In genomic region chr19:19122324-19122723, GRCm38 (mm10) we compare ENCODE assay signal across 18 mouse cellular contexts. TPM values are rescaled to one million over a fixed set of nuclear protein-coding genes. Genes with fewer than 3 reads are reported as not detected.
A peak's percentile ranks its signal among the peaks of the same experiment; 100 is the strongest.
DNase-seq lines count a peak whose midpoint lies in the region; ATAC-seq and TF ChIP-seq lines count a peak whose summit lies in the region.
"Had no signal": no experiment of that assay in that cellular context is flagged by ENCODE, and none has a peak within 500 bp of the region (broad histone marks: within the 10 kb centered on the region; RNA-seq: fewer than 3 reads in every experiment).

No protein-coding gene starts in this region.

- H3K27ac ChIP-seq in forebrain, postnatal 0 days (ENCODE audit: low read depth, low read length) = no peak overlapping the region
- H3K27ac ChIP-seq in forebrain, embryonic 10.5 days = no peak overlapping the region
- H3K27ac ChIP-seq in left cerebral cortex, adult 2 months = no peak overlapping the region
- no peak overlapping the region for H3K27ac ChIP-seq in kidney, embryonic 15.5 days
- H3K27ac ChIP-seq: embryonic facial prominence, embryonic 12.5 days; hindbrain, embryonic 14.5 days; limb, embryonic 13.5 days; midbrain, embryonic 15.5 days had no signal

- intact Hi-C loops in left cerebral cortex, adult 2 months (cut with DNase I) = no loop called here
- intact Hi-C loops in left cerebral cortex, postnatal 10 days (cut with DNase I) = no loop called here

- 39% methylated on average over 2 of the region's 2 CpGs for WGBS in forebrain, postnatal 0 days
- WGBS in forebrain, embryonic 10.5 days = 52% methylated on average over 2 of the region's 2 CpGs
- WGBS in kidney, embryonic 15.5 days = 42% methylated on average over 2 of the region's 2 CpGs

- no peaks in the 10 kb centered on the region for H3K36me3 ChIP-seq in forebrain, postnatal 0 days (ENCODE audit: insufficient read depth)
- H3K36me3 ChIP-seq in forebrain, embryonic 10.5 days (replicated peaks) = no peaks in the 10 kb centered on the region
- no peaks in the 10 kb centered on the region for H3K36me3 ChIP-seq in E14TG2a.4 (ENCODE audit: insufficient read depth, low read length)
- no peaks in the 10 kb centered on the region for H3K36me3 ChIP-seq in kidney, embryonic 15.5 days
- H3K36me3 ChIP-seq: embryonic facial prominence, embryonic 12.5 days; limb, embryonic 13.5 days; midbrain, embryonic 15.5 days had no signal

- H3K4me3 ChIP-seq in forebrain, postnatal 0 days (ENCODE audit: low read depth, low read length) = no peak overlapping the region
- H3K4me3 ChIP-seq in forebrain, embryonic 10.5 days = no peak overlapping the region
- H3K4me3 ChIP-seq in left cerebral cortex, adult 2 months = no peak overlapping the region
- no peak overlapping the region for H3K4me3 ChIP-seq in E14TG2a.4 (replicated peaks; ENCODE audit: low read length)
- no peak overlapping the region for H3K4me3 ChIP-seq in kidney, embryonic 15.5 days (replicated peaks)
- H3K4me3 ChIP-seq: embryonic facial prominence, embryonic 12.5 days; limb, embryonic 13.5 days; midbrain, embryonic 15.5 days had no signal

- TF ChIP-seq CTCF in forebrain, postnatal 0 days (IDR thresholded peaks at IDR 0.05; ENCODE audit: low read depth) = 0 out of 2 replicates have a peak, but pooled peaks have one; percentile 17
- TF ChIP-seq CTCF in left cerebral cortex, adult 2 months (IDR thresholded peaks at IDR 0.05) = peak; percentile 54
- peak; percentile 23 for TF ChIP-seq CTCF in E14TG2a.4 (conservative IDR thresholded peaks at IDR 0.05; ENCODE audit: low read length)

- H3K9ac ChIP-seq in forebrain, postnatal 0 days = no peak overlapping the region
- H3K9ac ChIP-seq in kidney, embryonic 15.5 days = no peak overlapping the region
- H3K9ac ChIP-seq: embryonic facial prominence, embryonic 12.5 days; hindbrain, embryonic 14.5 days; limb, embryonic 13.5 days; liver, postnatal 0 days; midbrain, embryonic 15.5 days had no signal

- no peaks in the 10 kb centered on the region for H3K9me3 ChIP-seq in forebrain, postnatal 0 days (ENCODE audit: low read length)
- H3K9me3 ChIP-seq in forebrain, embryonic 10.5 days = no peaks in the 10 kb centered on the region
- H3K9me3 ChIP-seq in E14TG2a.4 (ENCODE audit: low read length) = no peaks in the 10 kb centered on the region
- H3K9me3 ChIP-seq in kidney, embryonic 15.5 days (replicated peaks) = no peaks in the 10 kb centered on the region
- H3K9me3 ChIP-seq: embryonic facial prominence, embryonic 12.5 days; limb, embryonic 13.5 days; midbrain, embryonic 15.5 days had no signal

- DNase-seq in forebrain, postnatal 0 days = no peak
- DNase-seq in forebrain, embryonic 10.5 days (ENCODE audit: extremely low spot score, low spot score) = no peak
- no peak for DNase-seq in left cerebral cortex, adult 2 months (ENCODE audit: extremely low spot score in 1 of 2, low spot score in 2 of 2)
- DNase-seq in left cerebral cortex, postnatal 10 days (ENCODE audit: extremely low spot score in 1 of 2, low spot score in 2 of 2) = no peak
- no peak for DNase-seq in layer of hippocampus, postnatal 10 days (ENCODE audit: low spot score in 2 of 2)
- DNase-seq: cerebellum, postnatal 25 days; gastrocnemius, postnatal 25 days; kidney, adult 18-20 months; kidney, postnatal 4 days; liver, postnatal 0 days; thymus, postnatal 4 days had no signal

- no peaks in the 10 kb centered on the region for H3K27me3 ChIP-seq in forebrain, postnatal 0 days (ENCODE audit: insufficient read depth, low read length)
- no peaks in the 10 kb centered on the region for H3K27me3 ChIP-seq in forebrain, embryonic 10.5 days (ENCODE audit: poor library complexity, severe bottlenecking)
- no peaks in the 10 kb centered on the region for H3K27me3 ChIP-seq in E14TG2a.4 (ENCODE audit: insufficient read depth, low read length)
- no peaks in the 10 kb centered on the region for H3K27me3 ChIP-seq in kidney, embryonic 15.5 days
- H3K27me3 ChIP-seq: embryonic facial prominence, embryonic 12.5 days; limb, embryonic 13.5 days; midbrain, embryonic 15.5 days had no signal

- no peaks in the 10 kb centered on the region for H3K4me1 ChIP-seq in forebrain, postnatal 0 days (ENCODE audit: insufficient read depth)
- no peaks in the 10 kb centered on the region for H3K4me1 ChIP-seq in forebrain, embryonic 10.5 days
- H3K4me1 ChIP-seq in E14TG2a.4 (replicated peaks; ENCODE audit: low read depth, low read length) = no peaks in the 10 kb centered on the region
- H3K4me1 ChIP-seq in kidney, embryonic 15.5 days = no peaks in the 10 kb centered on the region
- H3K4me1 ChIP-seq: embryonic facial prominence, embryonic 12.5 days; limb, embryonic 13.5 days; midbrain, embryonic 15.5 days had no signal

- ATAC-seq in forebrain, postnatal 0 days = no peak
- 0 out of 2 replicates have a peak, but pooled peaks have one; percentile 29 for ATAC-seq in common myeloid progenitor, adult 5-6 weeks (replicated peaks; ENCODE audit: low read depth, poor library complexity, severe bottlenecking)
- no peak for ATAC-seq in kidney, embryonic 15.5 days (replicated peaks; ENCODE audit: low FRiP score)
- ATAC-seq: liver, postnatal 0 days; midbrain, embryonic 15.5 days had no signal

- no peak overlapping the region for H3K4me2 ChIP-seq in forebrain, postnatal 0 days (ENCODE audit: low read depth)
- H3K4me2 ChIP-seq in kidney, embryonic 15.5 days = no peak overlapping the region
- H3K4me2 ChIP-seq: embryonic facial prominence, embryonic 12.5 days; hindbrain, embryonic 14.5 days; limb, embryonic 13.5 days; midbrain, embryonic 15.5 days had no signal

RNA-seq across cellular contexts. Expression of gene Rorb, which starts 11.3 kb away (rescaled TPM):
- total RNA-seq in forebrain, postnatal 0 days (2014; rRNA removed) = 17.0 and 20.7 TPM in 2 replicates
- polyA plus RNA-seq in forebrain, postnatal 0 days (2015; fragmentation: Nextera tagmentation; extraction: Ambion mirVana) = 6.7 and 11.9 TPM in 2 replicates
- polyA plus RNA-seq in forebrain, embryonic 10.5 days (2016; fragmentation: Nextera tagmentation; extraction: Ambion mirVana) = 1.7 and 1.9 TPM in 2 replicates
- 10 to 100 TPM; 53.6 to 55.1 TPM for total RNA-seq in left cerebral cortex, adult 2 months (2021)
- 10 to 100 TPM; 58.7 to 60.0 TPM for total RNA-seq in left cerebral cortex, postnatal 10 days (2021)
- not detected in 2 replicates for total RNA-seq in common myeloid progenitor, adult 5-6 weeks (2017)
- total RNA-seq in layer of hippocampus, postnatal 10 days (2021) = 10 to 100 TPM; 16.3 to 16.7 TPM
- 0.22 and 0.35 TPM in 2 replicates for polyA plus RNA-seq in kidney, embryonic 15.5 days (2015; fragmentation: Nextera tagmentation; extraction: Ambion mirVana)
- polyA plus RNA-seq: liver, postnatal 0 days had no signal

Comparison
In these comparisons a context has a peak if more than half of its experiments do, and no peak if none do; other contexts are left out.
1. RNA of gene Rorb, which starts 11.3 kb away (total RNA-seq): 58.7 to 60.0 TPM in left cerebral cortex, postnatal 10 days, 53.6 to 55.1 TPM in left cerebral cortex, adult 2 months, 17.0 to 20.7 TPM in forebrain, postnatal 0 days and 16.3 to 16.7 TPM in layer of hippocampus, postnatal 10 days; not detected in common myeloid progenitor, adult 5-6 weeks; every median in the first group is over 10 times any median in the second.
2. Peak in every context shown above with its lines, with median percentiles within 50 percentile points of each other: CTCF ChIP-seq.